Mouse (Mus musculus) adrenal gland, adult (tissue): ENCODE measurements around the gene Gm9837.
A peak's percentile ranks its signal among the peaks of the same experiment; 100 is the strongest.

ENCODE experiments used
- DNase-seq, 2 experiments: peaks; one replicate each; pipeline ENCODE4 v3.0.0; 2022 to 2023; ENCODE audit warnings: low spot score in 1 of 2; ENCODE audit not compliant: inconsistent age in 2 of 2

The Gm9837 gene

GRCm38 (mm10) chr11:53469968-53470695 lies at the start of gene Gm9837:
Gene Gm9837, minus strand, starts transcription at chr11:53470479.
- peak; percentile 87 to 96 for DNase-seq

- peak; percentile 69 to 90 for DNase-seq
Measured at GRCm38 (mm10) chr11:53519207-53520121, 49.2 kb upstream of the Gm9837 start, which contains the start of gene Sept8. Gene Sept8, plus strand, starts transcription at chr11:53519257.

- DNase-seq = no peak
Measured at GRCm38 (mm10) chr11:53518759-53519158, 48.5 kb upstream of the Gm9837 start.

GRCm38 (mm10) chr11:53516775-53517627 lies 46.7 kb upstream of the Gm9837 start:
- no peak for DNase-seq

GRCm38 (mm10) chr11:53510351-53510750 lies 40.1 kb upstream of the Gm9837 start:
- no peak for DNase-seq

- no peak for DNase-seq
Measured at GRCm38 (mm10) chr11:53508591-53508990, 38.3 kb upstream of the Gm9837 start.

GRCm38 (mm10) chr11:53508152-53508551 lies 37.9 kb upstream of the Gm9837 start:
- DNase-seq = peak; percentile 83 to 91

GRCm38 (mm10) chr11:53507098-53507805 lies 37.0 kb upstream of the Gm9837 start:
- peak in 1 of 2 experiments; percentile 42 for DNase-seq

GRCm38 (mm10) chr11:53505026-53505663 lies 34.9 kb upstream of the Gm9837 start:
- DNase-seq = peak in 1 of 2 experiments; percentile 19

GRCm38 (mm10) chr11:53504376-53504775 lies 34.1 kb upstream of the Gm9837 start:
- DNase-seq = no peak

- peak in 1 of 2 experiments; percentile 36 for DNase-seq
Measured at GRCm38 (mm10) chr11:53503738-53504137, 33.5 kb upstream of the Gm9837 start.

- DNase-seq = no peak
Measured at GRCm38 (mm10) chr11:53502039-53502765, 31.9 kb upstream of the Gm9837 start.

- DNase-seq = peak in 1 of 2 experiments; percentile 58
Measured at GRCm38 (mm10) chr11:53500569-53500968, 30.3 kb upstream of the Gm9837 start.

GRCm38 (mm10) chr11:53496946-53497345 lies 26.7 kb upstream of the Gm9837 start:
- DNase-seq = no peak

GRCm38 (mm10) chr11:53495417-53495816 lies 25.1 kb upstream of the Gm9837 start:
- no peak for DNase-seq

GRCm38 (mm10) chr11:53493243-53493955 lies 23.1 kb upstream of the Gm9837 start:
- DNase-seq = peak in 1 of 2 experiments; percentile 70

GRCm38 (mm10) chr11:53491954-53492401 lies 21.7 kb upstream of the Gm9837 start:
- no peak for DNase-seq

- DNase-seq = peak in 1 of 2 experiments; percentile 66
Measured at GRCm38 (mm10) chr11:53489421-53489820, 19.1 kb upstream of the Gm9837 start.
